Mouse (Mus musculus): ENCODE measurements around the gene Ddx43. TPM values are rescaled to one million over a fixed set of nuclear protein-coding genes. Genes with fewer than 3 reads are reported as not detected.
A peak's percentile ranks its signal among the peaks of the same experiment; 100 is the strongest.

Ddx43 gene
- polyA plus RNA-seq, 1 experiment from 2014 or later, result 0.05 TPM

DNA sequence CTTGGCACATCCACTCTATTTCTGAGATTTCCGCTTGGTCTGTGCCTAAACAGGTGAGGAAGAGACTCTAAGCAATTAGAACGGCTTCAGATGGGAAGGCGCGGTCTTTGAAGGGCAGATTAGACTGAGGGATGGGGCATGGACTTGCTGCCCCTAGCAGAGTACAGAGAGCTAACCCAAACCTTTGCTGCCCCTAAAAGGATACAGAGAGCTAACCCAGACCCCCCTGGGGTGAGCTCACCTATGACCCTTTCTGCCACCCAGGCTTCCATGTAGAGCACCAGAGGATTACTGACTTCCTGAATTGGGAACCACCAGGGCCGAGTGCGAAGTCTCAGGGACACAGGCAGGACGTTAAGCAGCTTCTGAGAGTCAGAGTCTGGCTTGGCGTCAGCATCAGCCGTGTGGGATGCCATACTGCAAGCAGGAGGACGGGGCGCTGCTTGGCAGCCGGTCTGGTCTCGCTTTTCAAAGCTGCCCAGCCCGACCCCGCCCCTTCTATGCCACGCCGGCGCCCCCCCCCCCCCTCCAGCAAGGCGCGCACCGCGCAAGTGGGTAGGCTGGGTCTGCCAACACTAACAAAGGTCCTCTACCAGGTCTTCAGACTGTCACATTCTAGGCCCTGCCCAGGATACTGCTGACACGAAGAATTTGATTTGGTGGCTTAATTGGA is 17.3 kb upstream of the Ddx43 start, which contains the start of gene Ooep:
TSS of gene Ooep (minus strand) at position 613 of the 673 bp plus-strand sequence.
- peak within 1 kb of the TSS; percentile 50 for H3K4me2 ChIP-seq (replicated peaks; ENCODE audit: low read depth, low read length)
- no peak within 1 kb of the TSS for H3K9ac ChIP-seq (replicated peaks; ENCODE audit: low read depth)
- no peaks in the 10 kb centered on the region for H3K9me3 ChIP-seq (ENCODE audit: low read length)
- peaks cover 7% of the 10 kb centered on the region; the same call in 1 of the 2 replicates for H3K4me1 ChIP-seq (ENCODE audit: insufficient read depth, low read depth, low read length)
- H3K4me3 ChIP-seq (ENCODE audit: low read depth, low read length), result peak within 1 kb of the TSS; percentile 14
- peak; percentile 21 for TF ChIP-seq CTCF (IDR thresholded peaks at IDR 0.05)
- no peak for TF ChIP-seq EP300 (IDR thresholded peaks at IDR 0.05)
- peak; percentile 87 for ATAC-seq
- no peak within 1 kb of the TSS for H3K27ac ChIP-seq (ENCODE audit: low read length)
- H3K36me3 ChIP-seq (ENCODE audit: insufficient read depth, low read length), result no peaks in the 10 kb centered on the region
- H3K27me3 ChIP-seq (replicated peaks; ENCODE audit: insufficient read depth, low read length), result no peaks in the 10 kb centered on the region
- peak; percentile 59 for DNase-seq (ENCODE audit: low spot score)
- WGBS, result 6% methylated on average over 20 of the region's 23 CpGs

GRCm38 (mm10) chr9:78385893-78386292 is 9.7 kb upstream of the Ddx43 start:
- no peak overlapping the region for H3K9ac ChIP-seq (replicated peaks; ENCODE audit: low read depth)
- H3K9me3 ChIP-seq (ENCODE audit: low read length), result no peaks in the 10 kb centered on the region
- TF ChIP-seq CTCF (IDR thresholded peaks at IDR 0.05), result peak; percentile 79
- no peak for TF ChIP-seq EP300 (IDR thresholded peaks at IDR 0.05)
- H3K36me3 ChIP-seq (ENCODE audit: insufficient read depth, low read length), result no peaks in the 10 kb centered on the region
- H3K27me3 ChIP-seq (replicated peaks; ENCODE audit: insufficient read depth, low read length), result no peaks in the 10 kb centered on the region
- H3K4me3 ChIP-seq (ENCODE audit: low read depth, low read length), result no peak overlapping the region
- no peak for ATAC-seq
- peak; percentile 48 for DNase-seq (ENCODE audit: low spot score)
- no peak overlapping the region for H3K27ac ChIP-seq (ENCODE audit: low read length)
- 49% methylated on average over 3 of the region's 3 CpGs for WGBS
- H3K4me2 ChIP-seq (replicated peaks; ENCODE audit: low read depth, low read length), result no peak overlapping the region
- no peaks in the 10 kb centered on the region for H3K4me1 ChIP-seq (ENCODE audit: insufficient read depth, low read depth, low read length)

DNA sequence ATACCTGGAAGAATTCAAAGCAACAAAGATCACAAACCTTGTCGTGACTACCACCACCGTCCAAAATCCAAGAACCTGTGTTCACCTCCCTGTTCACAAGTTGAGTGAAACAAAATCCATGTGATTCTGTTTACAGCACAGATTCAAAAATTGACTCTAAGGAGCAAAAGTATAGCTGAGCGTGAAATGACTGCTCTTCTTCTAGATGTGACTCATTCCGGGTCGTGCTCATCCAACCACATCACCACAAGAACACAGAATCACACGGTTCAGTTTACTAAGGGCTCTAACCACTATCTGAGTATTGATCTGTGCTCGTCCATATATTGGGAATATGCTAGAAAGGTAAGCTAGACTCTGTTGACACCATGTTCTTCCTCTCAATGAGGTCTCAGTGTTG is 8.6 kb upstream of the Ddx43 start:
- ATAC-seq (no peak), DNase-seq (ENCODE audit: low spot score) (no peak)
- TF ChIP-seq EP300 (IDR thresholded peaks at IDR 0.05) (no peak), CTCF (IDR thresholded peaks at IDR 0.05) (no peak)
- Histone ChIP-seq H3K9me3 (ENCODE audit: low read length) (no peaks in the 10 kb centered on the region), H3K4me3 (ENCODE audit: low read depth, low read length) (no peak overlapping the region), H3K4me1 (ENCODE audit: insufficient read depth, low read depth, low read length) (no peaks in the 10 kb centered on the region), H3K9ac (replicated peaks; ENCODE audit: low read depth) (no peak overlapping the region), H3K4me2 (replicated peaks; ENCODE audit: low read depth, low read length) (no peak overlapping the region), H3K27me3 (replicated peaks; ENCODE audit: insufficient read depth, low read length) (no peaks in the 10 kb centered on the region), H3K36me3 (ENCODE audit: insufficient read depth, low read length) (no peaks in the 10 kb centered on the region), H3K27ac (ENCODE audit: low read length) (no peak overlapping the region)
- 88% methylated on average over 7 of the region's 7 CpGs for WGBS

DNA sequence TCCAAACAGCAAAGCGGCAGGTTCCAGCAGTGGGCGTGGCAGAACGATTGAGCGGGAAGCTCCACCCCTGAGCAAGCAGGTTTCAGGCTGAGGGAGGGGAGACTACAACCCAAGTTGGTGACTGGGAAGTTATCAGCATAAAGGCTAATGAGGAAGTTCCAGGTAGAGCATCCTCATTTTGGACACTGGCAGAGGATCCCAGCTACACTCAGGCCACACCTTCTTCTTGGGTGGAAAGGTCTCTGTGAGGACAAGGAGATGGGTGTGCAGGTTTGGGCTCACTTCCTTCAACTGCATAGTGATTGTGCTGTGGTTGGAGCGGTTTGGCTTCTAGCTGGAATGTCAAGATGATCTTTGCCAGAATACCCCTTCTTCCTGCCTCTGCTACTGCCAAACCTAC is 5.6 kb upstream of the Ddx43 start:
- Histone ChIP-seq H3K36me3 (ENCODE audit: insufficient read depth, low read length) (no peaks in the 10 kb centered on the region), H3K27me3 (replicated peaks; ENCODE audit: insufficient read depth, low read length) (peaks cover 10% of the 10 kb centered on the region; the same call in 1 of the 2 replicates), H3K9me3 (ENCODE audit: low read length) (no peaks in the 10 kb centered on the region), H3K9ac (replicated peaks; ENCODE audit: low read depth) (no peak overlapping the region), H3K4me3 (ENCODE audit: low read depth, low read length) (no peak overlapping the region), H3K27ac (ENCODE audit: low read length) (no peak overlapping the region), H3K4me1 (ENCODE audit: insufficient read depth, low read depth, low read length) (no peaks in the 10 kb centered on the region), H3K4me2 (replicated peaks; ENCODE audit: low read depth, low read length) (no peak overlapping the region)
- ATAC-seq, result no peak
- TF ChIP-seq CTCF (IDR thresholded peaks at IDR 0.05) (no peak), EP300 (IDR thresholded peaks at IDR 0.05) (no peak)
- 48% methylated on average over 5 of the region's 5 CpGs for WGBS
- no peak for DNase-seq (ENCODE audit: low spot score)

- DNase-seq (ENCODE audit: low spot score) (no peak), ATAC-seq (no peak)
- no peak overlapping the region for H3K4me2 ChIP-seq (replicated peaks; ENCODE audit: low read depth, low read length)
- no peak overlapping the region for H3K27ac ChIP-seq (ENCODE audit: low read length)
- H3K27me3 ChIP-seq (replicated peaks; ENCODE audit: insufficient read depth, low read length), result peaks cover 27% of the 10 kb centered on the region
- H3K9ac ChIP-seq (replicated peaks; ENCODE audit: low read depth), result no peak overlapping the region
- H3K36me3 ChIP-seq (ENCODE audit: insufficient read depth, low read length), result no peaks in the 10 kb centered on the region
- no peaks in the 10 kb centered on the region for H3K9me3 ChIP-seq (ENCODE audit: low read length)
- WGBS, result 81% methylated on average over 10 of the region's 10 CpGs
- H3K4me1 ChIP-seq (ENCODE audit: insufficient read depth, low read depth, low read length), result peaks cover 6% of the 10 kb centered on the region; the same call in 1 of the 2 replicates
- H3K4me3 ChIP-seq (ENCODE audit: low read depth, low read length), result no peak overlapping the region
- no peak for TF ChIP-seq CTCF (IDR thresholded peaks at IDR 0.05)
These were observed 1.8 kb upstream of the Ddx43 start for GRCm38 (mm10) chr9:78393741-78394140.

GRCm38 (mm10) chr9:78394602-78395001 is 975 bp upstream of the Ddx43 start:
- TF ChIP-seq EP300 (IDR thresholded peaks at IDR 0.05) (no peak), CTCF (IDR thresholded peaks at IDR 0.05) (no peak)
- H3K27me3 ChIP-seq (replicated peaks; ENCODE audit: insufficient read depth, low read length), result peaks cover 27% of the 10 kb centered on the region

More at GRCm38 (mm10) chr9:78394602-78395001, 975 bp upstream of the Ddx43 start:
- DNase-seq (ENCODE audit: low spot score), result no peak
- 67% methylated on average over 7 of the region's 7 CpGs for WGBS
- Histone ChIP-seq H3K9me3 (ENCODE audit: low read length) (no peaks in the 10 kb centered on the region), H3K9ac (replicated peaks; ENCODE audit: low read depth) (no peak overlapping the region), H3K36me3 (ENCODE audit: insufficient read depth, low read length) (no peaks in the 10 kb centered on the region), H3K27ac (ENCODE audit: low read length) (no peak overlapping the region), H3K4me2 (replicated peaks; ENCODE audit: low read depth, low read length) (no peak overlapping the region), H3K4me1 (ENCODE audit: insufficient read depth, low read depth, low read length) (peaks cover 6% of the 10 kb centered on the region; the same call in 1 of the 2 replicates), H3K4me3 (ENCODE audit: low read depth, low read length) (no peak overlapping the region)
- ATAC-seq, result no peak
